Mouse (Mus musculus): ENCODE data around the gene Mrpl30. TPM values are rescaled to one million over a fixed set of nuclear protein-coding genes. Genes with fewer than 3 reads are reported as not detected.

The Mrpl30 gene
- total RNA-seq, 2 experiments from 2014 or later, result 231 to 245 TPM

GRCm38 (mm10) chr1:37899816-37900215 is 9.5 kb downstream of the Mrpl30 start:
- DNase-seq, result no peak

DNA sequence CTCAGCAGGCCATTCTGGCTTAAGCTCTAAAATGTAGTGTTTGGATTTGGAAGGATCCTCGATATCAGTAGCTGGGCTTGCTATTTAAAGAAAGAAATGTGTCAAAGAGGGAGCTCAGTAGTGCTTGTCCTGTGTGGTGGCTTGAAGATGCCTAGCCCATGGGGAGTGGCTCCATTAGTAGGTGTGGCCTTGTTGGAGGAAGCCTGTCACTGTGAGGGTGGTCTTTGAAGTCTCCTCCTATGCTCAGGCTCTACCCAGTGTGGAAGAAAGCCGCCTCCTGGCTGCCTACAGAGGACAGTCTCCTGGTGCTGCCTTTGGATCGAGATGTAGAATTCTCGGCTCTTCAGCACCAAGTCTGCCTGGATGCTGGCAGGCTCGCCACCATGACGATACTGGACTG is 10.0 kb downstream of the Mrpl30 start:
- DNase-seq, result no peak

GRCm38 (mm10) chr1:37903178-37903577 is 12.9 kb downstream of the Mrpl30 start:
- DNase-seq, result no peak

DNA sequence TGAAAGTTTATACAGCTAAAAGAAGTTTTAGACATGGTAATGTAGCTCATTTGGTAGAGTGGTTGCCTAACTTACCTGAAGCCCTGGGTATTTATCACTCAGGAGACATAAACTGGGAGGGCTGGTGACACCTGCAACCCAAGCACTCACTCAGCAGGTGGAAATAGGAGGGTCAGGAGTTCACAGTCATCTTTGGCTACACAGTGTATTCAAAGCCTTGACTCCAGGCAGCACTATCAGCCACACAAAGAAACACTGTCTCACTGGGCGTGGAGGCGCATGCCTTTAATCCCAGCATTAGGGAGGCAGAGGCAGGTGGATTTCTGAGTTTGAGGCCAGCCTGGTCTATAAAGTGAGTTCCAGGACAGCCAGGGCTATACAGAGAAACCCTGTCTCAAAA is 22.5 kb downstream of the Mrpl30 start:
- no peak for DNase-seq

DNA sequence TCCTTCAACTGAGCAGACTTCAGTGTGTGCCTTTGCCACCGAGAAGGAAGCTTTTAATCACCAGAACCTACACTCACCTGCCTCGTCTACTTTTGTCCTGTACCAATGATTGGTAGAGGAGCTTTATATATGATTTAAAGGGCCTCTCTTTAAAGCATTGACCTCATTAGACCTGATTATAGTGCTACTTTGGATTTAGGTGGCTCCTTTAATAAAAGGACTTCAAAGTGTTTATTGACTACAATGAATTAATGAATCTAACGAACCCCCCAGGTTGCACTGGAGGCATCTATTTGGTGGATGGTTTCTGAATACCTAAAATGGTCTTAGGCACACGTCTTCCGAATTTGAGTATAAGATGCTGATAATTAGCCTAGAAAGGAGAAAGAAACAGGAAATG is 26.1 kb downstream of the Mrpl30 start, which contains the start of gene Lyg2:
TSS of gene Lyg2 (minus strand) at position 101 of the 400 bp plus-strand sequence.
- DNase-seq, result no peak

DNA sequence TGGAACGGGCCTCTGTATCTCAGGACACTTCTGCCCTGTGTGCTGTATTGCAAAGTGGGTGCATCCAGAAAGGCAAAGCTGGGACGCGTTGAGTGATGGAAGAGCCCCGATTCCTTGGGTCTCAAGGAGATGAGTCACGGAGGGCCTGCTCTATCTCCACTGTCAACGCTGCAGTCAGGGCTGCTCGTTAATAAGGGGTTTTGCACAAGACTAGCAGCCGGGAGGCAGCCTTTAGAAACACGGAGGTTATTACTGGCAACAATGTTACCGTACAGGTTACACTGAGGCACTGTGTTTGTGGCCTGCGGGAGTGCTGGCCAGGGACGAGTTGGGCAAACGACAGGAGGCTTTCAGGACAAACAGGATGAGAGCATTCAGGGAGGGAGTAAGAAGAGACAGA is 27.4 kb downstream of the Mrpl30 start:
- DNase-seq, result no peak

DNA sequence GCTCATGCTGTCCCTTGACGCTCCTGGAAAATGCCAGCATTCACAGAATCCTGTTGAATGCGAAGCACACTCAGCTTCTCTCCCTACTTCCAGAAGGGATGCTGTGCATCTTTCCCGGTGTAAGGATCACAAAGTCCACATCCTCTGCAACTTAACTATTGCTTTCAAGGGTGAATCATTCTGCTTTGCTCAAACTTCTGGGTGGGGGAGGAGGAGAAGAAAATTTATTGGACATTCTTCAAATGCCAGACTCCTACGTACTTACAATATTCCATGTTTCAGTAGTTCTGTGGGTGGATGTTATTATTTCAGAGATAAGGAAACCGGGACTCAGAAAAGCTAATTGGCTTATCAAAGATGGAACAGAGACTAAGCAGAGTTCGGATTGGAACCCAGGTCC is 27.8 kb downstream of the Mrpl30 start:
- DNase-seq, result no peak

- no peak for DNase-seq
These were observed 32.3 kb downstream of the Mrpl30 start for GRCm38 (mm10) chr1:37922536-37922935.

GRCm38 (mm10) chr1:37925971-37926370 is 35.7 kb downstream of the Mrpl30 start:
- DNase-seq, result no peak

- no peak for DNase-seq
These were observed 41.5 kb downstream of the Mrpl30 start for GRCm38 (mm10) chr1:37931806-37932205.

Other genes with a start within 250 kb of the Mrpl30 start
- under 1 TPM; 0.38 to 0.86 TPM for gene 2010300C02Rik, start 170.4 kb upstream of the Mrpl30 start, total RNA-seq (2021)
- 1 to 10 TPM; 2.3 to 3.3 TPM for gene Tsga10, start 24.0 kb upstream of the Mrpl30 start, total RNA-seq (2021)
- gene Lipt1, start 18.7 kb upstream of the Mrpl30 start, total RNA-seq (2021), result 1 to 10 TPM; 6.1 to 7.0 TPM
- gene Mitd1, start 66 bp upstream of the Mrpl30 start, total RNA-seq (2021), result 1 to 10 TPM; 3.0 to 6.0 TPM
- not detected for gene Lyg2, start 26.0 kb downstream of the Mrpl30 start, total RNA-seq (2021)
- gene Lyg1, start 67.3 kb downstream of the Mrpl30 start, total RNA-seq (2021), result not detected
- gene Txndc9, start 107.4 kb downstream of the Mrpl30 start, total RNA-seq (2021), result 10 to 100 TPM; 42.1 to 44.9 TPM
- gene Eif5b, start 107.5 kb downstream of the Mrpl30 start, total RNA-seq (2021), result 10 to 100 TPM; 38.6 to 41.0 TPM
- gene Rev1, start 239.3 kb downstream of the Mrpl30 start, total RNA-seq (2021), result 10 to 100 TPM; 20.4 to 23.6 TPM